Mouse (Mus musculus) adrenal gland, postnatal 10 days (tissue): Measurements from ENCODE around the gene Trrap. TPM values are rescaled to one million over a fixed set of nuclear protein-coding genes. Genes with fewer than 3 reads are reported as not detected.

Experiments used
- DNase-seq: peaks from one replicate; pipeline ENCODE4 v3.0.0; 2021; ENCODE audit warnings: mixed read lengths
- total RNA-seq, 2 experiments: library from RNA; stranded (reverse); gene quantifications; 2 replicates each; pipeline ENCODE4 v1.2.3; 2021

Gene Trrap
- total RNA-seq, 2 experiments from 2014 or later = 77.5 to 114 TPM

DNA sequence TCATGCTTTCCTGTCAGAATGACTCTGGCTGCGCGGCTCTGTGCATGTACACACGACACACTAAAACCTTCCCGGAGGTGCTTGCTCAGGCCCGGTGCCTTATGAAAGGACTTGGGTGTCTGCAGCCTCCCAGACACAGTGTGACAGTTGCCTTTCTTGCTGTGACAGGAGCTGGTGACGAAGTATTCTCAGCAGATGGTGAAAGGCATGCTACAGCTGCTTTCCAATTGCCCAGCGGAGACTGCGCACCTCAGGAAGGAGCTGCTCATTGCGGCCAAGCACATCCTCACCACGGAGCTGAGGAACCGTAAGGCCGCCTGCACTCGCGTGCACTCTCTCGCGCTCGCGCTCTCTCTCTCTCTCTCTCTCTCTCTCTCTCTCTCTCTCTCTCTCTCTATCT, 18.9 kb downstream of the Trrap start:
- no peak for DNase-seq

DNA sequence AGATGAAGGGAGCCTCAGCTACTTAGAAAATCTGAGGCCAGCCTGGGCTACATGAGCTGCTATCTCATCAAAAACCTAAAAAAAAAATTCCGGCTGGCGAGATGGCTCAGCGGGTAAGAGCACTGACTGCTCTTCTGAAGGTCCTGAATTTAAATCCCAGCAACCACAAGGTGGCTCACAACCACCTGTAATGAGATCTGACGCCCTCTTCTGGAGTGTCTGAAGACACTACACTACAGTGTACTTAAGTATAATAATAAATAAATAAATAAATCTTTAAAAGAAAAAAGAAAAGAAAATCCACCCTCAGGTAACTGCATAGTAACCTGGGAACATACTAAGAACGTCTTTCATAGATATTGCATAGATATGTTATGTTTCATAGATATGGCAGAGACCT, 25.8 kb downstream of the Trrap start:
- DNase-seq = no peak

DNA sequence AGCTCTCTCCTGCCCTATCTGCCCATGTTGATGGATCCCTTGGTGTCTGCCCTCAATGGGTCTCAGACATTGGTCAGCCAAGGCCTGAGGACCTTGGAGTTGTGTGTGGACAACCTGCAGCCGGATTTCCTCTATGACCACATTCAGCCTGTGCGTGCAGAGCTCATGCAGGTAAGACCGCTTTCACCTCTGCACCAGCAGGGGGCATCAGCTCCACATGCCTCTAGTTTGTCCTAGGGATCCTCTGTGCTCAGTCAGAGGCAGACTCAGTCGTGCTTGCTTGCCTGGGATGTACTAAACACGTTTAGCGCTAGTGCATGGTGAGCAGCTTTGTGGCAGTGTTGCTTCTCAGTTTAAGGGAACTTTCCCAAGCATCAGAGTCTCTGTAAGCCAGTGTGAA, 27.2 kb downstream of the Trrap start:
- peak; percentile 33 for DNase-seq

DNA sequence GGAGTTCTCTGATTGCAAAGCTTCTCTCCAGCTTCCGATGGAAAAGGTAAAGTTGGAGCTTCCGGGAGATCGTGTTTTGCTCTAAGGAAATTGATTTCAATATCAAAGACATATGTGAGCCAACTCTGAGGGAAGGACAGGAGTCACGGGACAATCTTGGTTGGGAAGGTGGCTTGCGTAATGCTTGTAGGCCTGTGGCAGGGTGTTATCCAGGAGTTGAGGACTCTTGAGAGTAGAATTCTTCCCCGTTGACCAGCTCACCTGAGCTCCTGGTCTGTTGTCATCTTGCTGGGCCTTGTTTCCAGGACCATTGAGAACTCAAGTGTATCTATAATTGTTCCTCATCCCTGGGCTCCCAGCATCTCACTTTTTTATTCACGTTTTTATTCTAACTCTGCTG, 29.6 kb downstream of the Trrap start:
- DNase-seq = no peak

DNA sequence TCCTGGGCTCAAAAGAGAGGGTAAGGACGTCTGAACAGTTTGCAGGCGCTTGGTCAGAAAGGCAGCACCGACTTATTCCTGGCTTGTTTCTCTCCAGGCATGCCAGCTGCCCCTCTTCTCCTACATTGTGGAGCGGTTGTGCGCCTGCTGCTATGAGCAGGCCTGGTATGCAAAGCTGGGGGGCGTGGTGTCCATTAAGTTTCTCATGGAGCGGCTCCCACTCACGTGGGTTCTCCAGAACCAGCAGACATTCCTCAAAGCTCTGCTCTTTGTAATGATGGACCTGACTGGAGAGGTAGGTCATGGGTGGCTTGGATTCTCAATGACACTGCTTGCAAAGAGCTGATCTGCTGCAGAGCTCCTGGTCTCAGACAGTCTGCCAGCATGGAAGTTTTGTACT, 35.5 kb downstream of the Trrap start:
- no peak for DNase-seq

DNA sequence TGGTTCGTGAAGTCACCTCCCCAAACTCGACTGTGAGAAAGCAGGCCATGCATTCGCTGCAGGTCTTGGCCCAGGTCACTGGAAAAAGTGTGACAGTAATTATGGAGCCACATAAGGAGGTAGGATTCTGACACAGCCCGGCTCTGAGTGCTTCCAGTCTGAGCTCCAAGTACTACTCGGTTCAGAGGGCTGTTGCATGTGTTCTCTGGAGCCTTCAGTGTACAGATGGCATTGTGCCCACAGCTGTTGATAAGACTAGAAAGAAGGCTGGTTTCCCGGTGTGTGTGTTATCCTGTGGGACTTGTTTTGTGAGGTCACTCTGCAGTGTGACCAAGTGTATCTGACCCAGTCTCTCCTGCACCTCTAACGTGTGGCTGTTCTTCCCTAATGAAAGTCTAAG, 36.6 kb downstream of the Trrap start:
- no peak for DNase-seq

DNA sequence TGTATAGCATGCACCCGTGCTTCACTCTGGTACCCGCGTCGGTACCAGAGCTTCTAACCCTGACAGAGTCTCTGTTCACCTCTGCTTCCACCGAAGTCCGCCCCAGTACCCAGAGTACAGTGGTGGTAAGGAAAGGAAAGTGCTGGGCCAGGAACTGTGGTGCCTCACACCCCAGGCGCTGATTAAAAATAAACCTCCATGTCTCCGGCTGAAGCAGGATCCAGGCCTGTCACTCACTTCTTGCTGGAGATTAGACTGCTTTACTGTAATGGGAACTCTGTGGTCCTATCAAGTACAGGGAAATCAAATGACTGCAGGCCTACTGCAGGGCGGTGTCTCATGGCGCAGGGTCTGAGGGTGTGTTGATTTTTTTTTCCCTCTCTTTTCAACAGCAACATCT, 39.4 kb downstream of the Trrap start:
- no peak for DNase-seq

DNA sequence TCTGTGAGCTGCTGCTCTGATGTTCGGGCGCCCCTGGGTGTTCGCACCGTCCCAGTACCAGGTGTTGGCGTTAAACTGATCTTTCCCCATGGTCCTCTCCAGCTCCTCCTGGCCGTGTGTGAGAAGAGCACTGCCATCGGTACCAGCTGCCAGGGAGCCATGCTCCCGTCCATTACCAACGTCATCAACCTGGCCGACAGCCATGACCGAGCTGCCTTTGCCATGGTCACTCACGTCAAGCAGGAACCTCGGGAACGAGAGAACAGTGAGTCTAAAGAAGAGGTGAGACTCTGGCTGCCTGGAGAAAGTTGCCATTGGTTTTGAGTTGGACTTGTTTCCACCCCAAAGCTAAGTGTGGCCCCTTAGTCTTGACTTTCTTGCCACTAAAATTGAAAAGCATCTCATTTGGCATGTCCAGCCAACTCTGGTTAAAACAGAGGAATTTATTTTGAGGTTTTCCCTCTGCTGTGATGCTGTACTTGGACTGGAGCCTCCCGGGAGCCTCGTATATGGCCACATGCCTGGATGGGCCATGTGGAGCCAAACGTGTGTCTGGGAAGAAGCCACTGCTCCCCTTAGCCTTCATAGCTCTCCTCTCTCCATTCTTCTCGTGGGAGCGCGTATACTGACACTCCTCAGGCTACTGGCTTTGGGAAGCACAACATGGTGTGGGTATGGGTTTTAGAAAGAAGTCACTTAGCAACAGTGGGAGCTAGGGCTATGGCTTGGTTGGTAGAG, 61.0 kb downstream of the Trrap start:
- peak; percentile 87 for DNase-seq

DNA sequence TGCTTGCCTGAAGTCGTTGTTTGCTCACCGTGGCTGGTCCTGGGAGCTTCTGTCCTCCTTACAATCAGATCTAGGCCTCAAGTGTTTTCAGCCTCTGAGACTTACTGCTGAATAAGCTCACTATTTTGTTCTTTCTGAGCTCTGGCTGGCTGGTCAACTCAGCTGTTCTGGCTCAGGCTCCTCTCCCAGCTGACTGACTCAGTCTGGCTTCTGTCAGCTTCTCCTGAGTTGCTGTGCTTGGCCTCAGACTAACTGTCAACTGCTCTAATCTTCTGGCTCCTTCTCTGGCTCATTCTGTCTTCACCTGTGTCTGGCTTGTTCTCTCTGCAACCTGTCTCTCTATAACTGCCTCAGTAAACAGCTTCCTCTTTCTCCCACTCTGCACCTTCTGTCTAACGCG, 62.1 kb downstream of the Trrap start:
- DNase-seq = no peak

DNA sequence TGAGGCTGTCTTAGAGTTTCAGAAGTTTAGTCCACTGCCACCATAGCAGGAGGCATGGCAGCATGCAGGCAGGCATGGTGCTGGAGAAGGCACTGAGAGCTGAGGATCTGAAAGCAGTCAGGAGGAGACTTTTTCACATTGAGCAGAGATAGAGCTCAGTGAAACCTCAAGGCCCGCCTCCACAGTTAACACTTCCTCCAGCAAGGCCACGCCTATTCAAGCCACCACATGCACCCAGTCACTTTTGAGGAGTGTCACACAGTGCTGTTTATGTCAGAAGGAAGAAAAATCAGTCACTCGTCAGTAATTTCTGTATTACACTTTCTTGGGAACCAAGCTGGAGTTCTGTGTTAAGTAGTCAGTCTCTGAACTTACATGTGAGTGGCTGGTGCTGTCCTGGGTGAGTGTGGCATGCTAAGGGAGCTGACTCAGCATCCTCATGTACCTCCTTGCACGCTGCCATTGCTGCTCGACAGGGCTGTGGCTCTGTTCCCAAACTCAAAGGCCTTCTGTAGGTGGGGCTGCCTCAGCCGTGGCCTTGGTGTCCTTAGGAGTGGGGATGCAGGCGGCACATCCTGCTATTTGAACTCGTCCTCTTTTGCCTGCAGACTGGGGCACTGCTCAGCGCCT, 64.4 kb downstream of the Trrap start:
- DNase-seq = peak; percentile 28

DNA sequence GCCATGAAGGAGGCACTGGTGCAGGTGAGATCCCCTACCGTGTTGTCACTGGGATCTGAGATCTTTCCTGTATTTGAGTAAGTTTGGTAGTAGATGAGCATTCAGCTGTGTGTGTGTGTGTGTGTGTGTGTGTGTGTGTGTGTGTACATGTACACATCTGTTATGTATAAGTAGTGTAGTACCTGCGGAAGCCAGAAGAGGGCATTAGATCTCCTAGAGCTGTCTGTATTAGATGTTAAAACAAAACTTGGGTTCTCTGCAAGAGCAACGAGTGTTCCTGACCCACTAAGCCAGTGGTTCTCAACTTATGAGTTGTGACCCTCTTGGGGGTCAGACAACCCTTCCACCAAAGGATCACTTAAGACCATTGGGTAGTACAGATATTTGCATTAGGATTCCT, 68.6 kb downstream of the Trrap start:
- DNase-seq = no peak

DNA sequence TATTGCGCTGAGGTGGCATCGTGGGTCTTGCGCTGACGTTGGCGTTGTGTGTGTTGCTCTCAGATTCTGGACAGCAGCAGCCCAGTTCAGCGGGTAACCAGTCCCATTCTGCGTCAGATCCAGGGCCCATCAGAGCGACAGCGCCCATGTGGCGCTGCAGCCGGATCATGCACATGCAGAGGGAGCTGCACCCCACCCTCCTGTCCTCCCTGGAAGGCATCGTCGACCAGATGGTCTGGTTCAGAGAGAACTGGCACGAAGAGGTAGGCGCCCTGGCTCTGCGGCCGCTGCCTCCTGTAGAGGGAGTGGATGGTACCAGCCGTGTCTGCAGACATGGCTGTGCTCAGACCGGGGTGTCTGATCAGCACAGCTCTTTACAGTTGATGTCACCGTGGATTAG, 77.8 kb downstream of the Trrap start:
- DNase-seq = no peak

DNA sequence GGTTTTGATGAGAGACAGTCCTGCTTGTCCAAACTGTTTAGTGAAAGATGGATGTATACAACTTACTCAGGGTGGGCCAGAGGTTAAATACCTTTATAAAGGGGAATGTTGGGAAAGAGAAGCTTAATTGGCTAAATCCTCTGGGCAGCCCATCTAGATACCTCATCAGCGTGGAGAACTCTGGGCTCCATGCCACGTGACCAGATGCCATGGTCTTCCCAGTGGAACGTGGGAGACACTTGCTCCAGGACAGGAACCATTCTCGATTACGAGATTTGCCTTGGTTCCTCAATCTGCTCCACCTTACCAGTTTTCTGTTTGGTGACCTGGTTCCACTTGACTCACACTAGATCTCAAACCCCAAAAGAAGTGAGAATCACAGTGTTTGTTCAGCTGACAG, 81.2 kb downstream of the Trrap start:
- DNase-seq = no peak

DNA sequence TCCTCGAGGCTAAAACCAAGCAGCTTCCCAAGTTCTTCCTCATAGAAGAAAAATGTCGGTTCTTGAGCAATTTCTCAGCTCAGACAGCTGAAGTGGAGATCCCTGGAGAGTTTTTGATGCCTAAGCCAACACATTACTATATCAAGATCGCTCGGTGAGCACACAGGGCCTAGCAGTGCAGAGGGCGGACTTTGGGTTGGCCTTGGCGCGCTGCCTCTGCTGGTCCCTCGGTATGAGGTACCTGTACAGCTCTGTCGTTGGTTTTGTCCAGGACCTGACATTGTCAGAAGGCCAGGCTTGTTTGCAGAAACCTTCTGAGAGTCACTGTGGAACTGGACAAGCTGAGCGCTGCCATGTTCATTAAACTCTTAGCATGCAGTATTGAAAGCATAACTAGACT, 82.4 kb downstream of the Trrap start:
- peak; percentile 27 for DNase-seq

DNA sequence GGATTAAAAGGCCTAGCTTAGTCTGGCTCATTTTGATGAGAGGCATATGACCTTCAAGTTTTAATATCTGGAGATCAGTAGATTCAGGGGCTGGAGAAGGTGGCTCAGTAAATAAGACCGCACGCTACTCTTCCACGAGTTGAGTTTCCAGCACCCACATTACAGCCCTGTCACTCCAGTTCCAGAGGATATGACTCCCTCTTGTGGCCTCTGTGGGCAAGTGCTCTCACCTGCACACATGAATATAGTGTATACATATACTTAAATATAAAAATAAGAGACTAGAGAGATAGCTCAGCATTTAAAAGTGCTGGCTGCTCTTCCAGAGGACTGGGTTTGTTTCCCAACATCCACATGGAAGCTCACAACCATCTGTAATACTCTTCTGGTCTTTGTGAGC, 84.3 kb downstream of the Trrap start:
- DNase-seq = no peak

DNA sequence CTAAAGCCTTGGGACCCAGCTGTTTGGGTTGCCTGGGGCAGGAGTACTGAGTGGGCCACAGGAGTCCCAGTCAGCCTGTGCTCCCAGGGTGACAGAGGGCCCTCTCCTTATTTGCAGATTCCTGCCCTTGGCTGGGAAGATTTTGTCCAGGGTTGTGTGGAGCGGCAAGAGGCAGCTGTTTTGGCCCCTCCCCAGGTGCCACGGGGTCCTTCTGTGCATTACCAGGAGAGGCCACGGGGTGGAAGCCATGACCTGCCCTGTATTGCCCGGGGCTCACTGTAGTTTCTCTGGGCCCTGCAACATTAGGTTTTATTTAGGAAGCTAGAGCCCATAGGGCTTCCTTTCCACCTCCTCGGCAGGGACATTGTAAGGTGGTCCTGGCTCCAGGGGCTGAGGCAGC, 86.4 kb downstream of the Trrap start:
- no peak for DNase-seq

DNA sequence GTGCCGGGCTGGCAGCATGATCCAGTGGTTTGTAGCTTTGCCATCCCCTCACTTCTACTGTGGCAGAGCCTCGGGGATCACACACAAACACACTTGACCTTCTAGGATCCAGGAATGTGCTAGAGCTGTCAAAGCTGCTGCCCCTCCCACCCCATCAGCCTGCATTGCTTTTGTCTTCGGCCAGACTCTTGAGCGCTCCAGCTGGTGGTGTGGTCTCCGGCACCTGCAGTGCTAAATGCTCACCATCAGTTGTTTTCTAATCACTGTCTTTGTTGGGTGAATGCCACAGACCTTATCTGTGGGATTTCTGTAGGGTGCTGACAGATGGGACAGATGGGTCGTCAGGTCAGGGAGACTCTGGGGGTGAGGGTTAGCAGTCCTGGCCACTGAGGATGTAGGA, 88.4 kb downstream of the Trrap start:
- no peak for DNase-seq

DNA sequence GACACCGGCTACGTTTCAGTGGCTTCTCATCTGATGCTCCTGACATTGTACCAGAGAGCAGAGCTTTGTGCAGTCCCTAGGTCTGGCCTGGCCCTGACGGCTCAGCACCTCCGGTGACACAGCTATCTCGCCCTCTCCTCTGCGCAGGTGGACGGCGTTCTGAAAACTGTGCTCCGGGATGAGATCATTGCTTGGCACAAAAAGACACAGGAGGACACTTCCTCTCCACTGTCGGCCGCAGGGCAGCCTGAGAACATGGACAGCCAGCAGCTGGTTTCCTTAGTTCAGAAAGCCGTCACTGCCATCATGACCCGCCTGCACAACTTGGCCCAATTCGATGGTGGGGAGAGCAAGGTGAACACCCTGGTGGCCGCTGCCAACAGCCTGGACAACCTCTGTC, 91.0 kb downstream of the Trrap start:
- DNase-seq = no peak

DNA sequence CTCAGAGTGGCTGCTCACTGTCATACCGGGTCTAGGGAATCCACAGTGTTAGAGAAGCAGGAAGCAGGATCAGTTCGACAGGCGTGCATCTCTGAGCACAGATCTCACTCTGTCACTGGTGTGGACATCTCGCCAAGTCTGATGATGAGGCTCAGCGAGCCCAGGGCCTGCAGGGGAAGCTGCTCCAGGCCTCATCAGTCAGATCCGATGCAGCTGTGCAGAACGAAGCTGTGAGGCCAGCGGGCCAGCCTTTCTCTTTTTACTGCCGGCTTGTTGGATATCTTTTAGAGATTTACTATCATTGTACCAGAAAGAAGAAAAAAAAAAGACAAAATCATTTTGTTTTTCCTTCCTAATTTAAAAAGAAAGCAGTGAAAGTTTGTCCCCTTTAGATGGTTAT, 91.8 kb downstream of the Trrap start:
- DNase-seq = no peak

DNA sequence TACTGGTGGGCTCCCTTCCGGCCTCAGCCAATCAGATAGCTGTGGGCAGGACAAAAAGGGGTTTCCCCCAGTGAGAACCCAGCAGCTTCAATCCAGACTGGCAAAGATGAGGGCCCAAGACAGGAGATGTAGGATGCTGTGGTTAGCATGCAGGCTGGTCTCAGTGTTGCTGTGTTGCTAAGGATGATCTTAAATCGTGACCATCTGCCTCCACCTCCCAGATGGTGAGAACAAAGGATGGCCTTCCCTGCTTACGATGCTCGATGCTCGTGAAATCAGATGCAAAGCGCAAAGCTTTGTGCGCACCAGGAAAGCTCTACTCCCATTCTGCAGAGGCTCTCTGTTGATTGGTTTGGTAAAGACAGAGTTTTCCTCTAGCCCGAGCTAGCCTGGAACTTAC, 93.4 kb downstream of the Trrap start:
- DNase-seq = no peak

DNA sequence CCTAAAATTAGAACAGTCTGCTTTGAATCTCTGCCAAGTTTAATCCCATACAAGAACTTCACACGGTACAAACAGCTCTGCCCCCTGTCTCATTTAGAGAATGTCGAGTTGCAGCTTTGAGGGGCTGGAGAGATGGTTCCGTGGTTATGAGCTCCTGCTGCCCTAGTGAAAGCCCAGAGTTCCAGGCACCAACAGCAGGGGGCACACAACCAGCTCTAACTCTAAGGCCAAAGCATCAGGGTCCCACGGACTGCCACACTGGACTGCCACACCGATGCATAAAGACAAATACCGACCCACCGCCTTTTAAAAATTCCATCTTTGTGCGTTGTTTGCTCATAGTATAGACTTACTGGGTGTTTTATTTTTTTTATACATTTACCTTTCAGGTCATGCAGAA, 99.4 kb downstream of the Trrap start:
- DNase-seq = no peak

DNA sequence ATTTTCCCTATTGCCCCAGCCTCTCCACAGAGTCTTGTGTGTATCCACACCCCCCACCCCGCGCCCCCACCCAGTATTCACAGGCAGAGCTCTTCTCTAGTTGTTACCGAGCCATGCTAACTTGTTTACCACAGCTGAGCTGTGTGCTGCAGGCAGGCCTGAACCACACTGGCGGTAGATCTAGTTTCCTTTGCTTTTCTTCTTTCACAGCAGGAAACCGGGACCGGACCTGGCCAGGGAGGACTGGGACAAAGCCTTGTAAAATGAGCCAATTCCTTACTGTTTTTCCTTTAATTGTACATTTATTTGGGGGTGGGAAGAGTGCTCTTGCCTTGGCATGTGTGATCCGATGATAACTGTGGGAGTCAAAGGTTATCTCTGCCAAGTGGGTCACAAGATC, 101.9 kb downstream of the Trrap start:
- no peak for DNase-seq

DNA sequence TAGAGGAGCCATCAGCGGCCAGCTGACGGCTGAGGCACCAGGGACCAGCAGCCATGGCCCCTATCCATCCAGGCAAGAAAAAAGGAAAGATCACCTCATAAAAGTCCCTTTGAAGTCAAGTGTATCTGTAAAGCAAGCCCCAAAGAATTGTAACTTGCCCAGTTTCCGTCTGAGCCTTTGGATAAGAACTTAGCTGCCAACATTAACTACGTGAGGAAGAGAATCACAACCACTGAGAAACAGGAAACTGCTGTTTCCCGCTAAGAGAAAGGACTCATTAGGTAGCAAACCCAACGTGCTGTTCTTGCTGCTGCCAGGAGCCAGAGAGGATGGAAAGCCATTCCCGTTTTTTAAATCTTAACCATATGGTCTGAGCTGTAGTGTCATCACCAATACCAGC, 103.2 kb downstream of the Trrap start:
- no peak for DNase-seq

DNA sequence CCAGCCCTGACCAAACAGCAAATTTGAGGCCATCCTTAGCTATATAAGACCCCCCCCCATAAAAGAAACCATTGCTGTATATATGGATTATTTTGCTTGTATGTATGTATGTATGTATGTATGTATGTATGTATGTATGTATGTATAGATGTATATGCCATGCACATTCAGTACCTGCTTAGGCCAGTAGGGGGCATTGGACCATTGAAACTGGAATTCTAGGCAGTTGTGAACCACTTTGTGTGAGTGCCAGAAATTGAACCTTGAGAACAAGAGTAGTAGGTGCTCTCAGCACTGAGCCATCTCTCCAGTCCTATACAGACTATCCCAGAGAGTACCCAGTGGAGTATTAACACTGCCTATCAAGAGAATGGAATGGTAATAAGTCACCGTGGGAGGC, 104.2 kb downstream of the Trrap start:
- DNase-seq = no peak

DNA sequence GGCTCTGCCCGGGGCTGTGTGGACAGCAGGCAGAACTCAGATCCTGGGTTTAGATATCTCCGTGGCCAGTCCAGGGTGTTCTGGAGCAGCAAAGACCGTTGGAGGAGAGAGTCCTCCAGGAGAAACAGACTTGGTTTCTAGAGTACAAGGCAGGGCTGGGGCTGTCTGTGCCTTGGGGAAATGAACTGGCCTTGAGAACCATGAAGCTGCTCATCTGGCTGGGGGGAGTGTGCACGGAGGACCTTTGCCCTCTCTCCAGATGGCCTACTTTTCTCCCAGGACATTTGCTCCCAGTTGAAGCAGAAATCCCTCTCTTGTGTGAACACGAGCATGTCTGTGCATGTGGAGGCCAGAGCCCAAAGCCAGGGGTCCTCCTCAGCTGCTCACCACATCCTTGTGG, 104.8 kb downstream of the Trrap start:
- DNase-seq = no peak
